Mouse (Mus musculus) myocyte (in vitro differentiated cells): Measurements from ENCODE around the gene Limch1.

Experiments used
- MYOD1 ChIP-seq, 3 experiments: IDR thresholded peaks; one replicate each; pipeline ENCODE4 v1.6.1; 2011; ENCODE audit warnings: control low read depth in 2 of 3, low read depth in 2 of 3, mild to moderate bottlenecking in 2 of 3, moderate library complexity in 1 of 3; ENCODE audit not compliant: insufficient read length in 2 of 3, control insufficient read depth in 1 of 3
- POLR2A ChIP-seq: IDR thresholded peaks from one replicate; pipeline ENCODE4 v1.6.1; 2011; ENCODE audit warnings: low read depth, mild to moderate bottlenecking, control low read depth, moderate library complexity; ENCODE audit not compliant: insufficient read length
- POLR2AphosphoS2 ChIP-seq: IDR thresholded peaks from one replicate; pipeline ENCODE4 v1.6.1; 2011; ENCODE audit warnings: low read depth, control low read depth; ENCODE audit not compliant: insufficient read length
- REST ChIP-seq: IDR thresholded peaks from one replicate; pipeline ENCODE4 v1.6.1; 2011; ENCODE audit warnings: mild to moderate bottlenecking, control low read depth, moderate library complexity; ENCODE audit not compliant: insufficient read depth, insufficient read length

DNA sequence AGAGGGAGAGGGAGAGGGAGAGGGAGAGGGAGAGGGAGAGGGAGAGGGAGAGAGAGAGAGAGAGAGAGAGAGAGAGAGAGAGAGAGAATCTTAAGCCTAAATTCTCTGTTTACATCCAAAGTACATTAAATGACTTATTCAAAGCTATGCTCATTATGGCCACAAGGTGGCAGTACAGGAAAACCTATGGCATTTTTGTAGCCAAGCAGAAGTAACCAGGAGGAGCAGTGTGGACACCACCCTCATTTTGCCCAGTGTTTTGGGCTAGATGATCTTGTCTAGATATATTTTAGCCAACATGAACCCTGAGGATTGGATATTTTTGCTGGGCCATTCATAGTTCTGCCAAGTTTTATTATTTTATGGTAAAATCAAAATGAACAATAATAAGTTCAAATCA is 48.5 kb upstream of the Limch1 start:
- no peak for TF ChIP-seq POLR2A
- no peak for TF ChIP-seq MYOD1 (IDR thresholded peaks at IDR 0.05; ENCODE audit: control insufficient read depth in 1 of 3, insufficient read length in 2 of 3, low read depth in 2 of 3)
- no peak for TF ChIP-seq POLR2AphosphoS2
- TF ChIP-seq REST = no peak
